Mouse (Mus musculus): ENCODE measurements around the gene Csf3.

Gene Csf3

GRCm38 (mm10) chr11:98748506-98749416 lies 47.7 kb downstream of the Csf3 start:
- no peak for DNase-seq (ENCODE audit: low read depth)

GRCm38 (mm10) chr11:98749716-98750115 lies 48.7 kb downstream of the Csf3 start:
- no peak for DNase-seq (ENCODE audit: low read depth)

GRCm38 (mm10) chr11:98750351-98751201 lies 49.5 kb downstream of the Csf3 start:
- DNase-seq (ENCODE audit: low read depth): no peak

- DNase-seq (ENCODE audit: low read depth): no peak
Observed at GRCm38 (mm10) chr11:98751221-98751782, 50.2 kb downstream of the Csf3 start.

GRCm38 (mm10) chr11:98752562-98753140 lies 51.6 kb downstream of the Csf3 start:
- no peak for DNase-seq (ENCODE audit: low read depth)

Data from c-Kit-positive CD71-negative TER-119-negative erythroid progenitor cells, embryonic 14.5 days (primary cell).